Mouse (Mus musculus): ENCODE data around the gene Wdr46.
"Not testable (repeated sequence)": the region's sequence is repeated elsewhere in the genome, so short reads cannot be mapped to it uniquely, and the experiment has no call there.

The Wdr46 gene

GRCm38 (mm10) chr17:33973572-33973971 is 33.1 kb downstream of the Wdr46 start:
- intact Hi-C loops (cut with DNase I) = loop anchor here (2.0 kb wide), 1 partner anchor 1297 kb away; no protein-coding TSS in a partner anchor

- intact Hi-C loops (cut with DNase I) = no loop called here
Observed at GRCm38 (mm10) chr17:33977861-33978557, 37.5 kb downstream of the Wdr46 start.

DNA sequence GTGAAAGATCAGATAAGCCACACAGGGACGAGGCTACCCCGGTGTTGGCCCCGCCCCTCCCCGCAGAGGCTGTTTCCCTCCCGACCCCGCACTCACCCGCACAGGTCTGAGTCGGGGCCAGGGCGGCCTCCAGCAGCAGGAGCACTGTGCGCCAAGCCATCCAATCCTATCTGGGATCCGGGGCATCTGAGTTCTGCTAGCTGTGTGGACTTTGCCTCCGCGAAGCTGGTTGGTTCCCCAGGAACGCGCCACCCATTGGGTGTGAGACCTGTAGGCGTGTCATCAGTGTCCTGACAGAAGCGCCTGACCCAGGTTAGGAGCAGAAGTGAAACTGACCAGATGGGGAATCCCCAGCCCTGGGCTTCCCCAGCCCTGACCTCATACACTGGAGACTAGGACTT is 38.2 kb downstream of the Wdr46 start:
- intact Hi-C loops (cut with DNase I) = no loop called here

GRCm38 (mm10) chr17:33979512-33980050 is 39.1 kb downstream of the Wdr46 start:
- intact Hi-C loops (cut with DNase I) = no loop called here

- intact Hi-C loops (cut with DNase I) = no loop called here
Observed at GRCm38 (mm10) chr17:33980181-33981035, 39.9 kb downstream of the Wdr46 start.

DNA sequence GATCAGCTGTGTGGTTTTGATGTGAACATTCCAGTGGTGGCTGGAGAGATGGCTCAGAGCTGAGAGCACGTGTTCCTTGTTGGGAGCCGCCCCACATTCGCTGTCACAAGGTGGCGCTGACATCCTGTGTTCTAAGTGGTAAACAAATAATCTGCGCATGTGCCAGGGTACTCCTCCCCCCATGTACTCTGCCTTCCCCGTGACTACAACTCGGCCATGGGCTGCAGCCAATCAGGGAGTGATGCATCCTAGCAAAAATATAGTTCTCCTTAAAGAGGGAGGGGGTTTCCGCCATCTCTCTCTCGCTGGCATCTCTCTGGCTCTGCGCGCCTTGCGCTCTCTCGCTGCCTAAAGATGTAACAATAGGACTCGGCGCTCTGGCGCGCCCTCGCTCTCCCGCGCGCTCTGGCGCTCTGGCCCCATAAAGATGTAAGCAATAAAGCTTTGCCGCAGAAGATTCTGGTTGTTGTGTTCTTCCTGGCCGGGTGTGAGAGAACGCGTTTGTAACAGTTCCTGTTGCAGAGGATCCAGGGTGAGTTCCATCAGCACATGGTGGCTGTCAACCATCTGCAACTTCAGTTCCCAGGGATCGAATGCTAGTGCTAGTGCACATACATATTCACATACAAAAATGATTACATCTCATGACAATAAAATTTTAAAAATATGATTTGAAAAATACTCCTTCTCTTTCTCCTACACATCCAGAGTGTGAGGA is 40.9 kb downstream of the Wdr46 start:
- intact Hi-C loops (cut with DNase I) = not testable (repeated sequence)

DNA sequence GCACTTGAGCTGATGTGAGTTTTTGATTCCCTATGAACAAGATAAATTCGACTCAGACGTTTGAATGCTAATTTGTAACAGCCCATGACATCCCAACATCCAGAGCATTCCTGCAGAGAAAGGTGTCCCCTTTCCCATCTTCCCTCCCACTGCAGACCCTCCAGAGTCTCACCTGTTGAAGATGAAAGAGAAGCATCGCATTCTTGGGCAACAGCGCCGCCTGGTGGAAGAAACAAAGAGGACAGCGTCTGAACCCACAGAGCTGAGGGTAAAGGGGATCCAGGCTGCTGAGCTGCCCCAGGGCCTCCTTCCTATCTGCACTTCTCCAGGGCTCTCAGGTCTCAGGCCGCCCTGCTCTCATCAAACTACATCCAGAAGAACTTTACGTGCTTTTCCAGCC is 41.7 kb downstream of the Wdr46 start:
- intact Hi-C loops (cut with DNase I) = not testable (repeated sequence)

DNA sequence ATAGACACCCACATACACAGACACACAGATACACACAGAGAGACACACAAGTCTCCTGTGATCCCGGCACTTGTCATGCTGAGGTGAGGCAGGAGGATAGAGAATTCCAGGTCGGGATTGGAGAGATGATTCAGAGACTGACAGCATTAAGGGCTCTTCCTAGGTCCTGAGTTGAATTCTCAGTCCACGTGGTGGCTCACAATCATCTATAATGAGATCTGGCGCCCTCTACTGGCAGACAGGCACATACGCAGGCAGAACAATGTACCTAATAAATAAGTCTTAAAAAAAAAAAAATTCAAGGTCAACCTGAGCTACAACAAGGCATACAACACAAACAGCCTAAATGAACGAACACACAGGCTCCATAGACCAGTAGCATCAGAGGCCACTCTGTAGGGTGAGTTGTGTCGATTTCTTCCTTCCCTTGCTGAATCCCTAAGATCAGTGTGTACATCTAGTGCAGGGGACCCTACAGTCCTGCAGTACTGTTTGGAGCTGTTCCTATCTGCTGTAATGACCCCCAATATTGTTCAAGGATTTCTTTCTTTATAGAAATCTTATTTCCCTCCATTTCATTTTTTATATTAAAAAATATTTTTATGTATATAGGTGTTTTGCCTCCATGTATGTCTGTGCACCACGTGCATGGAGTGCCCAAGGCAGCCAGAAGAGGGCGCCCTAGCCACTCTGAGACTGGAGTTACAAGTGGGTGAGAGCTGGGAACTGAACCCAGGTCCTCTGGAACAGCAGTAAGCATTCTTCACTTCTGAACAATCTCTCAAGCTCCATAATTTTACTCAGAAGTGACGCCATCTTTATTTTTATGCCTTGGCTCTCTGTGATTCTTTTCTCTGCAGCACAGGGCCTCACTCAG is 51.6 kb downstream of the Wdr46 start:
- intact Hi-C loops (cut with DNase I) = no loop called here

DNA sequence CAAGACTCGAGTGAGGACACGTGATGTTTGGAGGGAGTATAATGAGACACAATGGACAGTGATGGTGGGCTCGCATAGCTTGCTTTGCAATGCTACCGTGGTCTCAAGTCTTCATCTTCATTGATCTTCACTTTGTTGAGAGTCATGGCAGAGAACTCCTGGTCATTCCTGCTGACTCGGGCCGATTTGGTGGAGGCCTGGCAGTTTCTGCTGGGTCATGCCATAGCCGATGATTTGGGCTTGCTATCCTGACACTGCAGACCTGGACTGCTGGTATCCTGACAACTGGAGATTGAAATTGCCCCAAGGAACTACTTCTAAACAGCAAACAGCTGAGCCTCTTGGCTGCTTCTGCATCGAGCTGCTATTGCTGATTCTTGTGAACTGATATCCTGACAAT is 54.5 kb downstream of the Wdr46 start:
- intact Hi-C loops (cut with DNase I) = loop anchor here (1.0 kb wide), 1 partner anchor 1274 kb away; no protein-coding TSS in a partner anchor

GRCm38 (mm10) chr17:33995651-33996050 is 55.2 kb downstream of the Wdr46 start:
- intact Hi-C loops (cut with DNase I) = loop anchor here (1.0 kb wide), 1 partner anchor 1274 kb away; no protein-coding TSS in a partner anchor

DNA sequence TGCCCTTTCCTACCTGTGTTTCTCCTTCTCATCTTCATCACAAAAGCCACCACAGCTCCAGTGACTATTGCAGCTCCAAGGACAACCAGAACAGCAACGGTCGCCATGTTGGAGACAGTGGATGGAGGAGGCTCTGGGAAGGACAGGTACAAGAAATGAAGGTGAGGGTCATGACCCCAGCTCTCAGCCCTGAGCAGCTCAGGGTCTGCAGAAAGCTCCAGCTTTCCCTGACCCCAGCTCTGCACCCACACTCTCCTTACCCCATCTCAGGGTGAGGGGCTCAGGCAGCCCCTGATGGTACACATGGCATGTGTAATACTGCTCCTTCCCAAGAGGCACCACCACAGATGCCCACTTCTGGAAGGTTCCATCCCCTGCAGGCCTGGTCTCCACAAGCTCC is 56.6 kb downstream of the Wdr46 start:
- intact Hi-C loops (cut with DNase I) = not testable (repeated sequence)

- intact Hi-C loops (cut with DNase I) = not testable (repeated sequence)
Observed at GRCm38 (mm10) chr17:33998697-33999096, 58.2 kb downstream of the Wdr46 start.
